12 mouse cellular contexts compared by ENCODE assay signal in the genomic region with DNA sequence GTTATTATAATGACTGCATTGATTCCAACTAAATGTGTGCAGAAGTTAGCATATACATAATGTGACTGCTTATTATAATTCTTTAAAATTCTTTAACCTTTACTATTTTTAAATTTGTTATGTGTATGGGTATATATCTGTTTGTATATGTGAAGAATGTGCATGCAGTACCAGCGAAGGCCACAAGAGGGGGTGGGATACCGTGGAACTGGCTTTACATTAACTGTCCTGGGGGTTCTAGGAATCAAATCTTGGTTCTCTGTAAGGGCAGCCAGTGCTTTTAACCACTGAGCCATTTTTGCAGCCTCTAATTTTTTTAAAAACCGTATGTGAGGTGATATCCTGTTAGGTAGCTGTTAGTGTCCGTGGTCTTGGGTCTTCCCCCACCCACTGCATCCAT. TPM values are rescaled to one million over a fixed set of nuclear protein-coding genes. Genes with fewer than 3 reads are reported as not detected.
A peak's percentile ranks its signal among the peaks of the same experiment; 100 is the strongest.
DNase-seq lines count a peak whose midpoint lies in the region; ATAC-seq and TF ChIP-seq lines count a peak whose summit lies in the region.
"Had no signal": no experiment of that assay in that cellular context is flagged by ENCODE, and none has a peak within 500 bp of the region (broad histone marks: within the 10 kb centered on the region; RNA-seq: fewer than 3 reads in every experiment).

No protein-coding gene starts in this region.

- H3K27me3 ChIP-seq in forebrain, postnatal 0 days (ENCODE audit: insufficient read depth, low read length): no peaks in the 10 kb centered on the region
- peaks cover 13% of the 10 kb centered on the region; the same call in 1 of the 2 replicates for H3K27me3 ChIP-seq in forebrain, embryonic 13.5 days
- peaks cover 15% of the 10 kb centered on the region for H3K27me3 ChIP-seq in liver, postnatal 0 days (ENCODE audit: insufficient read depth, low read length)

- TF ChIP-seq EP300 in liver, postnatal 0 days (IDR thresholded peaks at IDR 0.05; ENCODE audit: low read depth): no peak

- peak; percentile 68 for TF ChIP-seq CTCF in forebrain, postnatal 0 days (IDR thresholded peaks at IDR 0.05; ENCODE audit: low read depth)
- peak; percentile 53 for TF ChIP-seq CTCF in liver, postnatal 0 days (IDR thresholded peaks at IDR 0.05; ENCODE audit: low read depth)

- peak; percentile 47 for DNase-seq in forebrain, postnatal 0 days
- DNase-seq in liver, postnatal 0 days: no peak
- DNase-seq in liver (no peak), R1 (ENCODE audit: low read depth, low spot score) (peak; percentile 60)
- peak; percentile 66 for DNase-seq in retina, embryonic 14.5 days (ENCODE audit: low spot score)
- DNase-seq in yolk sac, embryonic 10.5 days (ENCODE audit: low spot score): no peak
- DNase-seq in urinary bladder, postnatal 25 days (ENCODE audit: low spot score): no peak
- DNase-seq: heart, adult 18-20 months had no signal

- H3K4me1 ChIP-seq in forebrain, postnatal 0 days (ENCODE audit: insufficient read depth): peaks cover 16% of the 10 kb centered on the region
- H3K4me1 ChIP-seq in forebrain, embryonic 13.5 days: peaks cover 44% of the 10 kb centered on the region
- no peaks in the 10 kb centered on the region for H3K4me1 ChIP-seq in liver, postnatal 0 days (ENCODE audit: insufficient read depth)

- ATAC-seq in forebrain, postnatal 0 days: no peak
- ATAC-seq in forebrain, embryonic 13.5 days: no peak
- ATAC-seq in liver, postnatal 0 days: no peak

- H3K4me3 ChIP-seq in forebrain, postnatal 0 days (ENCODE audit: low read depth, low read length): no peak overlapping the region
- H3K4me3 ChIP-seq in forebrain, embryonic 13.5 days: no peak overlapping the region
- H3K4me3 ChIP-seq in liver, postnatal 0 days (ENCODE audit: low read depth, low read length): no peak overlapping the region
- H3K4me3 ChIP-seq: stomach, embryonic 15.5 days had no signal

- no peak overlapping the region for H3K27ac ChIP-seq in forebrain, postnatal 0 days (ENCODE audit: low read depth, low read length)
- no peak overlapping the region for H3K27ac ChIP-seq in forebrain, embryonic 13.5 days
- no peak overlapping the region for H3K27ac ChIP-seq in liver, postnatal 0 days (ENCODE audit: low read depth)
- H3K27ac ChIP-seq: stomach, embryonic 15.5 days had no signal

- H3K9me3 ChIP-seq in forebrain, postnatal 0 days (ENCODE audit: low read length): no peaks in the 10 kb centered on the region
- H3K9me3 ChIP-seq in forebrain, embryonic 13.5 days (replicated peaks): no peaks in the 10 kb centered on the region
- H3K9me3 ChIP-seq in liver, postnatal 0 days (ENCODE audit: low read length): 0 out of 2 replicates have a peak, but pooled peaks cover 2% of the 10 kb centered on the region
- H3K9me3 ChIP-seq: stomach, embryonic 15.5 days had no signal

- no peak overlapping the region for H3K9ac ChIP-seq in forebrain, postnatal 0 days
- no peak overlapping the region for H3K9ac ChIP-seq in forebrain, embryonic 13.5 days
- no peak overlapping the region for H3K9ac ChIP-seq in liver, postnatal 0 days (replicated peaks)
- H3K9ac ChIP-seq: stomach, embryonic 15.5 days had no signal

- WGBS in forebrain, postnatal 0 days: 72% methylated on average over 4 of the region's 4 CpGs
- WGBS in forebrain, embryonic 13.5 days: 61% methylated on average over 4 of the region's 4 CpGs
- WGBS in liver, postnatal 0 days (ENCODE audit: insufficient replicate concordance): 68% methylated on average over 4 of the region's 4 CpGs

- no peaks in the 10 kb centered on the region; the same call in 1 of the 2 replicates for H3K36me3 ChIP-seq in forebrain, postnatal 0 days (ENCODE audit: insufficient read depth)
- H3K36me3 ChIP-seq in forebrain, embryonic 13.5 days (ENCODE audit: poor library complexity, severe bottlenecking): no peaks in the 10 kb centered on the region
- H3K36me3 ChIP-seq in liver, postnatal 0 days (replicated peaks; ENCODE audit: insufficient read depth, low read length): no peaks in the 10 kb centered on the region
- H3K36me3 ChIP-seq: G1E; stomach, embryonic 15.5 days had no signal

- no peak overlapping the region for H3K4me2 ChIP-seq in forebrain, postnatal 0 days (ENCODE audit: low read depth)
- H3K4me2 ChIP-seq in forebrain, embryonic 13.5 days: no peak overlapping the region
- no peak overlapping the region for H3K4me2 ChIP-seq in liver, postnatal 0 days (ENCODE audit: low read depth, low read length)
- H3K4me2 ChIP-seq: stomach, embryonic 15.5 days had no signal

RNA-seq across cellular contexts. Expression of a gene that starts 5.1 kb away (rescaled TPM):
- 121 and 125 TPM in 2 replicates for total RNA-seq in forebrain, postnatal 0 days (2014; rRNA removed)
- 112 and 142 TPM in 2 replicates for polyA plus RNA-seq in forebrain, postnatal 0 days (2015; fragmentation: Nextera tagmentation; extraction: Ambion mirVana)
- 106 and 141 TPM in 2 replicates for polyA plus RNA-seq in forebrain, embryonic 13.5 days (2015; fragmentation: Nextera tagmentation; extraction: Ambion mirVana)
- 0.04 TPM in 1 of 2 replicates, not detected in the other for polyA plus RNA-seq in liver, postnatal 0 days (2015; fragmentation: Nextera tagmentation; extraction: Ambion mirVana)
- total RNA-seq: monocyte, adult 5-6 weeks had no signal
- polyA plus RNA-seq: G1E had no signal

Comparison
In these comparisons a context has a peak if more than half of its experiments do, and no peak if none do; other contexts are left out.
1. DNase-seq: peak in forebrain, postnatal 0 days (single experiment), R1 (single experiment) and retina, embryonic 14.5 days (single experiment); none in liver, postnatal 0 days (single experiment), liver (single experiment), yolk sac, embryonic 10.5 days (single experiment) and urinary bladder, postnatal 25 days (single experiment).
2. RNA of a gene that starts 5.1 kb away (polyA plus RNA-seq): 112 to 142 TPM in forebrain, postnatal 0 days and 106 to 141 TPM in forebrain, embryonic 13.5 days; 0.04 TPM in liver, postnatal 0 days; every median in the first group is over 100 times any median in the second.